Mouse (Mus musculus) right cerebral cortex, postnatal 36 days (tissue): ENCODE data around the gene Nol7.

Experiments
- DNase-seq, 2 experiments: peaks; one replicate each; pipeline ENCODE4 v3.0.0; 2022; ENCODE audit warnings: low spot score in 2 of 2, mixed read lengths in 1 of 2

Nol7 gene

DNA sequence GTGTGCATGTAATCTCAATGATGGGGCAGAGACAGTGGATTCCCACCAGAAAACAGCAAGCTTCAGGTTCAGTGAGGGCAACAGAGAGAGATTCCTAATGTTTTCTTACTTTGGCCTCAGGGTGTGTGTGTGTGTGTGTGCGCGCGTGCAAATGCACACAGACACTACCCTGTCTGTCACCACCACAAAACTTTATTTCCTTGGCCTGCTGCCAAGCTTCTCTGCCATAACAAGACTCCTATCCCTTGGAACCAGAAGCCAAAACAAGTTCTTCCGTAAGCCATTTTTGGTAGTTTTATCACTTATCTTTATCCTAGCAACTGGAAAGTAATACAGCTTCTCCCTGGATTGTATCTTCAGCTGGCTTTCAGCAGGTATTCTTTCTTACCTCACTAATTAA, 30.2 kb downstream of the Nol7 start:
- DNase-seq = no peak

DNA sequence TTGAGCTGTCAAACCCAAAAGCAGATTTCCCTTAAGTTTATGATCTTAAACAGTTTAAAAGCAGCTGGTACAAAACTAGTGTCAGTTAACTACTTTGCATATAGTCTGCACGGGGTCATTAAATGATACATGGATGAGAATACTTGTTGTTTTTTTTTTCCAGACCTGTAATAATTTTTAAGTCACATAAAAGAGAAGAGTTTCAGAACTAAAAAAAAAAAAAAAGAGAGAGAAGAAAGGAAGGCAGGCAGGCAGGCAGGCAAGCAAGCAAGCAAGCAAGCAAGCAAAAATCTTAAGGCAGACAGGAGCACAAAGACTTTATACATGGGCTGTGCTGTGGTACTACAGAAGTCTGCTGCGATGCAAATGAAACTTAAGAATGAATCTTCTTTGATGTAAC, 35.2 kb downstream of the Nol7 start:
- no peak for DNase-seq

DNA sequence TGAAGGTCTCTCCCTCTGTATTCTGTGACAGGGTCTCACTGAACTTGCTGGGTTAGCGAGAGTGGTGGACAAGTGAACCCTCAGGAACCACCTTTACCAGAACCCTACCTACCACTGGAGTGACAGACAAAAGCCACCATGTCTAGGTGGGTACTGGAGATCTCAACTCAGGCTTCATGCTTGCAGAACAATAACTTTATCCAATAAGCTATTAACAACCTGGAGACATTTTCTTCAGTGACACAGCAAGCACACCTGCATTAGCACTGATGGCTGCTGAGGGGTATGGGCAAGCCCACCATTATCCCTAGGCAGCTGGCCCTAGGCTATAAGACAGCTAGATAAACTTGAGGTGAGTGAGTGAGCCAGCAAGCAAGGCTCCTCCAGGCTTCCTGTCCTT, 42.2 kb downstream of the Nol7 start:
- no peak for DNase-seq

DNA sequence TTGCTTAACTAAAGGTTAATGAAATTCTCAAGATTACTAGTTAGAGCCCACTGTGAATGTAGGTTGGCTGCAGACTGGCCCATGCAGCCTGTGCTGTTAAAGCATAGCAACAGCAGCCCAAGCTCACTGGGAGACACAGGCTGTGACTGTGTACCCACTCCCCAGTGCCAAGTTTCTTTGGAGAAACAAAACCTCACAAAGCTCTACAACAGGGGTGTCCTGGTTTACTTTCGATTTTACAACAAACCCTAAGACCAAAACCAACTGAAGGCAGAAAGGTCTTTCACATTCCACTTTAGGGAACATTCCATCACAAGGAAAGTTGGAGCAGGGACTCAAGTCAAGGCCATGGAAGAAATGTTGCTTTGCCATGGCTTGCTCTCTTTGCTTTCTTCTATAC, 44.4 kb downstream of the Nol7 start:
- DNase-seq = no peak

DNA sequence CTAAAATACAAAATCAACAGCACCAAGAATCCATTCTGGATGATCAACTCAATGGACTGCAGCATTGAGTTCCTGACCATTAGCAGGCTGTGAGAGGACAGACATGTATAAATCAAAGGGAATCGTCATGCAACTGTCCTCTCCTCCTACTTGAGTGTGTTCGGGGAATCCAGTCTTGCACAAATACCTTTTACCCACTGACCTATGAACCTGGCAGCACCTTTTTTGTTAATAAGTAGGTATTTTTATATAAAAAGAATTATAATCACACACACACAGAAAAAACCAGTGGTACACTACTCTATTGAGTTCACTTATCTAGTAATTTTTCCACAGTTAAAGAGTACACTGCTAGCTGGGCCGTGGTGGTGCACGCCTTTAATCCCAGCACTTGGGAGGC, 45.5 kb downstream of the Nol7 start:
- DNase-seq = no peak

DNA sequence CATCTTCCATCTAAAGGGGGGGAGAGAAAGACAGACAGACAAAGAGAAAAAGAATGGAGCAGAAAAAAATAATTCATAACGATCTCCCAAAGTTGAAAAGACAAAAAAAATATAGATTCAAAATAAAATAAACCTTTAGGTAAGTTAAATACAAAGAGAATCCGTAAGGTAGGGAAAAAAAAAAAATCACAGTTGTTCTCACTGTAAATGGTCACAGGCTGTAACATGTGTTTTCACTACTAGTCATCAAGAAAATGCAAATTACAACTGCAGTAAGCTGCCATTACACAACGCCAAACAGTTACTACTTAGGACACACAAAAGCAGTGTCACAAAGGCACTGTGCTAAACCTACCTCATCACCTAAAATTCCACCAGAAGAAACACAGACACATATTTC, 46.5 kb downstream of the Nol7 start:
- no peak for DNase-seq

DNA sequence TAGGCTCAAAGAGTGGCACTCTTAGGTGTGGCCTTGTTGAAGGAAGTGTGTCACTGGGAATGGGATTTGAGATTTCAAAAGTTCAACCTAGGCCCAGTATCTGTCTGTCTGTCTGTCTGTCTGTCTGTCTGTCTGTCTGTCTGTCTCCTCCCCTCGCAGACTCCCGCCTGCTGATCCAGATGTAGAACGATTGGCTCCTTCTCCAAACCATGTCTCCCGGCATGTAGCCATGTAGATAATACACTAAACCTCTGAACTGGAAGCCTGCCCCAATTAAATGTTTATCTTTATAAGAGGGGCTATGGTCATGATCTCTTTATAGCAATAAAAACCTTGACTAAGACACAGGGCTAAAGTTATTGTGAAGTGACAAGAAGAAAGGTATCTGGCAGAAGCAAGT, 47.6 kb downstream of the Nol7 start:
- DNase-seq = no peak

DNA sequence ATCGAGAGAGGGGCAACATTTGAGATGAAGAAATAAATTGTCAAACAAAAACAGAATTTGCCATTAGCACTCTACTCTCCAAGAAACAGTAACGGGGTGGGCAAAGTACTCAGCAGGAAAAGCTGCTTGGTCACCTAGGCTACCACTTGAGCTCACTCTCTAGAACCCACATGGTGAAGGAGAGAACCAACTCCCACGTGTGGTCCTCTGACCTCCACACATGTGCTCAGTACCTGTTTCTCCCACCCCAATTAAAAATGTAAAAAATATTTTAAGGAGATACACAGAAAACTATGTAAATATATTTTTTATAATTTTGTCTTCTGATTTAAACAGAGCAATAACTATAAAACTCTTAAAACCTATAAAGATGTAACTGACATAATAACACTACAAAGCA, 49.5 kb downstream of the Nol7 start:
- DNase-seq = no peak

DNA sequence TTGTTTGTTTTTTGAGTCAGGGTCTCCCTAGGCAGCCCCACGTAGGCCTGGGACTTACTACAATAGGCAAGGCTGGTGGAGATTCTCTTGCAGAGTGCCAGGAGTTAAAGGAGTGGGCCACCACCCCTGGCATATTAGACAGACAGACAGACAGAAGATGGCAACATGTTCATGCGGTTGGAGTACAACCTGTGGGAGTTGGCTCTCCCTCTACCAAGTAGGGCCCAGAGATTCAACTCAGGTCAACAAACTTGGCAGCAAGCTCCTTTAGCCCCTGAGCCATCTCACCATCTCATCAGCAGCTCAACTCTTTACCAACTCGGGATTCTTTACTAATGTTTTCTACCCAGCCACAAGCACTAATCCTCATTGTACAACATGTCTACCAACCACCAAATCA, 52.5 kb downstream of the Nol7 start:
- DNase-seq = no peak

DNA sequence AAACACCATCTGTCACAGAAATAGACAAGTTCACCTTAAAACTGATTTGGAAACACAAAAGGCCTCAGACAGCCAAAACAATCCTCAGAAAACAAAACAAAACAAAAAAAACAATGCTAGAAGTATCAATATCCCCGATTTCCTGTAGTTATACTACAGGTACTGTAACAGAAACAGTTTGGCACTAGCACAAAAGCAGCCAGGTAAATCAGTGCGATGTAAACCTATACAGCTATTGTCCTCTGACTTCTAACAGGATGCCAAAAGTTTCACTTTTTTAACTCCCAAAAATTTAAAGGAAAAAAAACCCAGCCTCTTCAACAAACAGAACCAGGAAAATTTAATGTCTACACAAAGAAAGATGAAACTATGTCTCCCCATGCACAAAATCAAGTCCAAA, 54.0 kb downstream of the Nol7 start:
- no peak for DNase-seq

DNA sequence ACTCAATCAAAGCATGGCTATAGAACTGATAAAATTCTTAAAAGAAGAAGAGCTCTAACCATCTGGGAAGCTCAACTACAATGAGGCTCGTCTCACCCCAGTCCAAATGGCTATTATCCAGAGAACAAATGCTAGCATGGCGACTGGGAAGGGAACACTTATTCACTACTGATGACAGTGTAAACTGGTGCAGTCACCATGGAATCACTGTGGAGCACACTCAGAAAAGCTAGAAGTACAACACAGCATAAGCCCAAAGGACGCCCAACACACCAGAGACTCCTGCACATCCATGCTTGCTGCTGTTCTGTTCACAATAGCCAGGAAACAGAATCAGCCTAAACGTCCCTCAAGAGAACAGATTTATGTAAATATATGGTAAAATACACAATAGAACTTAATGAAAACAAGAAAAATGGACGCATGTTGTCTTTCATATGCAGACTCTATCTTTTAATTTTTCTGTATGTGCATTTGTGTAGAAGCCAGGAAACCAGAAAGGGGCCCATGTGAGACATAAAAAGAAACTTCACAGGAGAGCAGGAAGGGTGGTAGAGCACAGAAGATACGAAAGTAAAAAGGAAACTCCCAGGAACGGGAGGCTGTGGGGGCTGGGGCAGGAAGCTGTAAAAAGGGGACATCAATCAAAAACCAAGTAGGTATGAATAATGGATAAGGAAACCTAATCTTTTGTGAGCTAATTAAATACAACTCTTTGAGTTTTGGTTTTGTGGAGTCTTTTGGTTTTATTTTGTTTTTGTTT, 54.8 kb downstream of the Nol7 start:
- DNase-seq = no peak

DNA sequence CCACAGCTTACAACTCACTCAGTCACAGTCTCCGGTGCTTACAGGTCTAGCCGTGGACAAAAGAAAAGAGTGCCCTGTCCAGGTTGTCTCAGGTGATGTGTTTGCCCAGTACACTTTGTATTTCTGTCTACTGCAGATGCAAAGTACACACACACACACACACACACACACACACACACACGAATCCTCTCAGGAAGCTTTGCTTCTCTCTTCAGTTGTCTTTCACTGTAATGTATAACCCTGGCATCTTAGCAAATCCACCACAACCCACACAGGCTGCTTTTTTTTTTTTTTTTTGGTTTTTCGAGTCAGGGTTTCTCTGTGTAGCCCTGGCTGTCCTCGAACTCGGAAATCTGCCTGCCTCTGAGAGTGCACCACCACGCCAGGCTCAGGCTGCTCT, 56.2 kb downstream of the Nol7 start:
- DNase-seq = no peak
